Mouse (Mus musculus): ENCODE measurements around the gene Gm21800. TPM values are rescaled to one million over a fixed set of nuclear protein-coding genes. Genes with fewer than 3 reads are reported as not detected.
"Not testable (repeated sequence)": the region's sequence is repeated elsewhere in the genome, so short reads cannot be mapped to it uniquely, and the experiment has no call there.

The Gm21800 gene
- polyA plus RNA-seq (2012; rRNA removed), result not detected in 2 replicates

DNA sequence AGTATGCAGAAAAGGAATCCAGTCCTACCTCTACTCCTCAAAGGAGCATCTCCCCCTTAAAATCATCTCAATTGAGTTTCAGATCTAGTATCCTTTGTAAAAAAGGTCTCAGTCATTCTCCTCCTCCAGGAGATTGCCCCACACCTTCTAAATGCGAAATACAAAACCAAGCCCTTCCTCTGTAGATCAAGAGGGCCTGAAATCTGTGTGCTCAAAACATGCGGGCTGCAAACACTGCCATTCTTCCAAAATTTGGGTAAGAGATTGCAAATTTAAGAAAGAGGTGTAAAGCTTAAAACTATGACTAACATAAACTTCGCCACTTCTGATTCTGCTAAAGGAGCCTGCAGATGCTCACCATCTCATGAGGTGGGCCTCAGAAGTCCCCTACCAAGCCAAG lies at the start of gene Gm21800:
Gene Gm21800 (plus strand): TSS at position 301 of the 400 bp plus-strand sequence.
- H3K4me1 ChIP-seq (ENCODE audit: control insufficient read depth, insufficient read depth, low read length); H3K27ac ChIP-seq (ENCODE audit: control insufficient read depth, insufficient read depth, low read depth, low read length); H3K36me3 ChIP-seq (ENCODE audit: control insufficient read depth, insufficient read depth, low read length); H3K27me3 ChIP-seq (ENCODE audit: control insufficient read depth, insufficient read depth, low read length); H3K4me3 ChIP-seq (ENCODE audit: control insufficient read depth, low read depth, low read length): not testable (repeated sequence)

All from testis, adult 2 months (tissue).